Mouse (Mus musculus) NIH3T3 (cell line): ENCODE measurements around the gene Sstr2.

Experiments used
- DNase-seq: peaks from one replicate; pipeline ENCODE4 v3.0.0-alpha.2; 2012; ENCODE audit warnings: low read depth

The Sstr2 gene

GRCm38 (mm10) chr11:113621001-113621400 lies 1.9 kb downstream of the Sstr2 start:
- DNase-seq, result no peak

GRCm38 (mm10) chr11:113622028-113622427 lies 2.9 kb downstream of the Sstr2 start:
- DNase-seq, result no peak

GRCm38 (mm10) chr11:113625437-113625836 lies 6.3 kb downstream of the Sstr2 start:
- DNase-seq, result no peak

GRCm38 (mm10) chr11:113627785-113628184 lies 8.6 kb downstream of the Sstr2 start:
- DNase-seq, result peak; percentile 55

- peak; percentile 65 for DNase-seq
Observed at GRCm38 (mm10) chr11:113630642-113631041, 11.5 kb downstream of the Sstr2 start.

GRCm38 (mm10) chr11:113631302-113631701 lies 12.2 kb downstream of the Sstr2 start:
- no peak for DNase-seq

- DNase-seq, result no peak
Observed at GRCm38 (mm10) chr11:113631862-113632261, 12.7 kb downstream of the Sstr2 start.

GRCm38 (mm10) chr11:113632303-113632702 lies 13.2 kb downstream of the Sstr2 start:
- no peak for DNase-seq

GRCm38 (mm10) chr11:113633398-113633797 lies 14.3 kb downstream of the Sstr2 start:
- peak; percentile 33 for DNase-seq

- peak; percentile 39 for DNase-seq
Observed at GRCm38 (mm10) chr11:113634699-113635121, 15.6 kb downstream of the Sstr2 start.

- DNase-seq, result no peak
Observed at GRCm38 (mm10) chr11:113638680-113639079, 19.5 kb downstream of the Sstr2 start.

GRCm38 (mm10) chr11:113645181-113645580 lies 26.0 kb downstream of the Sstr2 start:
- no peak for DNase-seq

- peak; percentile 94 for DNase-seq
Observed at GRCm38 (mm10) chr11:113648152-113648551, 29.0 kb downstream of the Sstr2 start.

- peak; percentile 8 for DNase-seq
Observed at GRCm38 (mm10) chr11:113648690-113649352, 29.7 kb downstream of the Sstr2 start, which contains the start of gene Cog1. Cog1 (plus strand) TSS chr11:113649169.

- DNase-seq, result peak; percentile 90
Observed at GRCm38 (mm10) chr11:113649353-113650210, 30.4 kb downstream of the Sstr2 start, which contains the start of gene Slc39a11. Slc39a11 (minus strand) TSS chr11:113650079.

- DNase-seq, result no peak
Observed at GRCm38 (mm10) chr11:113651206-113651906, 32.2 kb downstream of the Sstr2 start.

GRCm38 (mm10) chr11:113651907-113652273 lies 32.7 kb downstream of the Sstr2 start:
- DNase-seq, result peak; percentile 25

GRCm38 (mm10) chr11:113652516-113652915 lies 33.4 kb downstream of the Sstr2 start:
- DNase-seq, result no peak

- no peak for DNase-seq
Observed at GRCm38 (mm10) chr11:113654105-113654504, 35.0 kb downstream of the Sstr2 start.

GRCm38 (mm10) chr11:113654561-113655270 lies 35.6 kb downstream of the Sstr2 start:
- peak; percentile 74 for DNase-seq

GRCm38 (mm10) chr11:113656511-113656932 lies 37.4 kb downstream of the Sstr2 start:
- no peak for DNase-seq

GRCm38 (mm10) chr11:113657221-113657620 lies 38.1 kb downstream of the Sstr2 start:
- DNase-seq, result no peak
